Comparison of ENCODE assay signal across 24 mouse cellular contexts in the genomic region with DNA sequence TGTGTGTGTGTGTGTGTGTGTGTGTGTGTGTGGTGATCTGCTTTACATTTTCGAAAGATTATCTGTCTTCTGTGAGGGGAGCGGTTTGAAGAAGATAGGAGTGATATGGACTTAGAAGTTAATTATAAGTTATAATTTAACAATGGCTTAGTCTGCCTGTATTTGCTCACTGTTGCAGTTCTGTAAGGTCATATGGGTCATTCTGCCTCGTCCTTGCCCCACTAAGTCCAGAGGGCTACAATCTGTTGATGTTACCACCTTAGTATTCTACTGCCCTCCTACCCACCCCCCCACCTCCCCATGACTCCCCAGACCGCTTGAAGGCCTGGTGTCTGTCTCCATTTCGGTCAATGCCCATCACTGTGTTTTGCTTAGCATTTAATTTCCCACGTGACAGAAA. TPM values are rescaled to one million over a fixed set of nuclear protein-coding genes. Genes with fewer than 3 reads are reported as not detected.
DNase-seq lines count a peak whose midpoint lies in the region; ATAC-seq and TF ChIP-seq lines count a peak whose summit lies in the region.
"Had no signal": no experiment of that assay in that cellular context is flagged by ENCODE, and none has a peak within 500 bp of the region (broad histone marks: within the 10 kb centered on the region; RNA-seq: fewer than 3 reads in every experiment).

No protein-coding gene starts in this region.

- 90% methylated on average over 6 of the region's 6 CpGs for WGBS in kidney, embryonic 16.5 days
- 72% methylated on average over 6 of the region's 6 CpGs for WGBS in liver, embryonic 14.5 days (ENCODE audit: insufficient replicate concordance)
- 68% methylated on average over 6 of the region's 6 CpGs for WGBS in liver, embryonic 15.5 days (ENCODE audit: insufficient replicate concordance)
- 96% methylated on average over 6 of the region's 6 CpGs for WGBS in forebrain, embryonic 14.5 days

- no peak for TF ChIP-seq EP300 in liver, embryonic 14.5 days (IDR thresholded peaks at IDR 0.05; ENCODE audit: low read depth)

- H3K4me1 ChIP-seq in kidney, embryonic 16.5 days (ENCODE audit: insufficient read depth, low read length), result no peaks in the 10 kb centered on the region
- H3K4me1 ChIP-seq in liver, embryonic 14.5 days (replicated peaks; ENCODE audit: control insufficient read depth in 2 of 2, insufficient read depth in 2 of 2, low read length in 1 of 2), result peaks cover 13 to 26% of the 10 kb centered on the region in 2 experiments
- peaks cover 29% of the 10 kb centered on the region for H3K4me1 ChIP-seq in liver, embryonic 15.5 days (replicated peaks)
- H3K4me1 ChIP-seq in forebrain, embryonic 14.5 days (ENCODE audit: control insufficient read depth, insufficient read depth, low read length), result no peaks in the 10 kb centered on the region

- H3K4me3 ChIP-seq in kidney, embryonic 16.5 days (ENCODE audit: low read length), result no peak overlapping the region
- H3K4me3 ChIP-seq in liver, embryonic 14.5 days (ENCODE audit: insufficient read depth in 1 of 2, low read depth in 2 of 2, low read length in 2 of 2), result no peak overlapping the region
- no peak overlapping the region for H3K4me3 ChIP-seq in liver, embryonic 15.5 days (replicated peaks)
- no peak overlapping the region for H3K4me3 ChIP-seq in forebrain, embryonic 14.5 days (ENCODE audit: low read depth, low read length)
- H3K4me3 ChIP-seq: forebrain, embryonic 10.5 days; forebrain, embryonic 13.5 days; gastrocnemius, adult 2 months; heart, embryonic 12.5 days; heart, embryonic 15.5 days; hindbrain, embryonic 10.5 days had no signal

- no peak overlapping the region for H3K9ac ChIP-seq in kidney, embryonic 16.5 days (replicated peaks; ENCODE audit: low read length)
- H3K9ac ChIP-seq in liver, embryonic 14.5 days (replicated peaks), result no peak overlapping the region
- H3K9ac ChIP-seq in liver, embryonic 15.5 days, result no peak overlapping the region
- no peak overlapping the region for H3K9ac ChIP-seq in forebrain, embryonic 14.5 days (ENCODE audit: low read length)
- H3K9ac ChIP-seq: forebrain, embryonic 13.5 days; forebrain, postnatal 0 days; heart, embryonic 12.5 days; heart, embryonic 15.5 days; hindbrain, embryonic 14.5 days had no signal

- H3K9me3 ChIP-seq in kidney, embryonic 16.5 days (ENCODE audit: low read length), result no peaks in the 10 kb centered on the region
- H3K9me3 ChIP-seq in liver, embryonic 14.5 days (ENCODE audit: control insufficient read depth, low read length), result no peaks in the 10 kb centered on the region; the same call in 1 of the 2 replicates
- H3K9me3 ChIP-seq in liver, embryonic 15.5 days (replicated peaks), result no peaks in the 10 kb centered on the region
- H3K9me3 ChIP-seq in forebrain, embryonic 14.5 days (replicated peaks; ENCODE audit: control insufficient read depth, low read length), result no peaks in the 10 kb centered on the region
- H3K9me3 ChIP-seq: forebrain, embryonic 13.5 days; heart, embryonic 15.5 days had no signal

- no peaks in the 10 kb centered on the region for H3K27me3 ChIP-seq in kidney, embryonic 16.5 days (ENCODE audit: insufficient read depth, low read length)
- H3K27me3 ChIP-seq in liver, embryonic 14.5 days (ENCODE audit: control insufficient read depth, insufficient read depth, low read length), result no peaks in the 10 kb centered on the region
- H3K27me3 ChIP-seq in liver, embryonic 15.5 days, result no peaks in the 10 kb centered on the region
- H3K27me3 ChIP-seq in forebrain, embryonic 14.5 days (replicated peaks; ENCODE audit: control insufficient read depth, insufficient read depth, low read length), result no peaks in the 10 kb centered on the region
- H3K27me3 ChIP-seq: forebrain, embryonic 13.5 days; heart, embryonic 12.5 days; heart, embryonic 15.5 days had no signal

- DNase-seq in kidney, adult 18-20 months, result no peak
- no peak for DNase-seq in liver, embryonic 14.5 days (ENCODE audit: low read depth in 3 of 3, low spot score in 3 of 3)
- no peak for DNase-seq in heart, adult 18-20 months
- DNase-seq in forebrain, embryonic 14.5 days (ENCODE audit: low spot score), result no peak
- DNase-seq: adrenal gland, adult 2 months; adrenal gland, postnatal 25 days; cerebellum, adult 11-12 months; cerebellum, adult 9-10 months; cerebellum, postnatal 14 days; forebrain, postnatal 0 days; gastrocnemius, adult 2 months; gastrocnemius, postnatal 14 days; heart, adult 11 months; heart, postnatal 10 days; heart, postnatal 36 days had no signal

- no peaks in the 10 kb centered on the region for H3K36me3 ChIP-seq in kidney, embryonic 16.5 days (ENCODE audit: insufficient read depth, low read length)
- no peaks in the 10 kb centered on the region for H3K36me3 ChIP-seq in liver, embryonic 14.5 days (replicated peaks; ENCODE audit: control insufficient read depth, insufficient read depth, low read depth)
- no peaks in the 10 kb centered on the region for H3K36me3 ChIP-seq in liver, embryonic 15.5 days (replicated peaks)
- no peaks in the 10 kb centered on the region for H3K36me3 ChIP-seq in forebrain, embryonic 14.5 days (ENCODE audit: control insufficient read depth, insufficient read depth, low read length)
- H3K36me3 ChIP-seq: heart, embryonic 15.5 days had no signal

- TF ChIP-seq CTCF in liver, embryonic 14.5 days (IDR thresholded peaks at IDR 0.05; ENCODE audit: low read depth), result no peak

- H3K4me2 ChIP-seq in kidney, embryonic 16.5 days (replicated peaks; ENCODE audit: low read depth, low read length), result no peak overlapping the region
- H3K4me2 ChIP-seq in liver, embryonic 14.5 days (ENCODE audit: low read depth), result no peak overlapping the region
- no peak overlapping the region for H3K4me2 ChIP-seq in liver, embryonic 15.5 days
- no peak overlapping the region for H3K4me2 ChIP-seq in forebrain, embryonic 14.5 days (ENCODE audit: low read length)
- H3K4me2 ChIP-seq: forebrain, embryonic 13.5 days; heart, embryonic 12.5 days; heart, embryonic 15.5 days; hindbrain, embryonic 14.5 days had no signal

- no peak overlapping the region for H3K27ac ChIP-seq in kidney, embryonic 16.5 days (ENCODE audit: low read length)
- no peak overlapping the region for H3K27ac ChIP-seq in liver, embryonic 14.5 days
- 0 out of 2 replicates have a peak overlapping the region, but pooled peaks have one; percentile 24 for H3K27ac ChIP-seq in liver, embryonic 15.5 days (replicated peaks)
- no peak overlapping the region for H3K27ac ChIP-seq in forebrain, embryonic 14.5 days (ENCODE audit: low read depth, low read length)
- H3K27ac ChIP-seq: forebrain, embryonic 10.5 days; forebrain, embryonic 13.5 days; gastrocnemius, adult 2 months; heart, embryonic 15.5 days; hindbrain, embryonic 10.5 days; hindbrain, embryonic 14.5 days had no signal

- 0 out of 2 replicates have a peak, but pooled peaks have one; percentile 9 for ATAC-seq in kidney, embryonic 16.5 days (ENCODE audit: low FRiP score, low TSS enrichment)
- 0 out of 2 replicates have a peak, but pooled peaks have one; percentile 26 for ATAC-seq in liver, embryonic 14.5 days (ENCODE audit: insufficient read depth)
- no peak for ATAC-seq in liver, embryonic 15.5 days (ENCODE audit: insufficient read depth)
- no peak for ATAC-seq in forebrain, embryonic 14.5 days
- ATAC-seq: CD4-positive, CD25-positive, alpha-beta regulatory T cell, adult 4 months; forebrain, embryonic 13.5 days; forebrain, postnatal 0 days had no signal

RNA-seq across cellular contexts. Expression of gene E130308A19Rik, which starts 37.4 kb away (rescaled TPM):
- polyA plus RNA-seq in kidney, embryonic 16.5 days (2015; fragmentation: Nextera tagmentation; extraction: Ambion mirVana), result 35.8 and 38.6 TPM in 2 replicates
- polyA plus RNA-seq in liver, embryonic 14.5 days (2012; rRNA removed), result 2.7 and 2.8 TPM in 2 replicates
- polyA plus RNA-seq in liver, embryonic 14.5 days (2014; fragmentation: Nextera tagmentation; extraction: Ambion mirVana), result 5.7 and 6.3 TPM in 2 replicates
- polyA plus RNA-seq in liver, embryonic 15.5 days (2015; fragmentation: Nextera tagmentation; extraction: Ambion mirVana), result 9.8 and 9.9 TPM in 2 replicates
- 1 to 10 TPM; 7.1 TPM for total RNA-seq in heart, adult 18-20 months (2021)
- polyA plus RNA-seq in forebrain, embryonic 14.5 days (2014; fragmentation: Nextera tagmentation; extraction: Ambion mirVana), result 22.6 and 28.0 TPM in 2 replicates

Comparison
In these comparisons a context has a peak if more than half of its experiments do, and no peak if none do; other contexts are left out.
1. ATAC-seq: peak in kidney, embryonic 16.5 days (single experiment) and liver, embryonic 14.5 days (single experiment); none in liver, embryonic 15.5 days (single experiment) and forebrain, embryonic 14.5 days (single experiment).